Mouse (Mus musculus): ENCODE data around the gene Maml3. TPM values are rescaled to one million over a fixed set of nuclear protein-coding genes. Genes with fewer than 3 reads are reported as not detected.

The Maml3 gene
- polyA plus RNA-seq, 1 experiment from 2014 or later, result 3.6 TPM

- 58% methylated on average over 10 of the region's 10 CpGs for WGBS
- no peak overlapping the region for H3K4me2 ChIP-seq (ENCODE audit: low read depth, low read length)
- no peak overlapping the region for H3K9ac ChIP-seq (ENCODE audit: low read depth, low read length)
- no peaks in the 10 kb centered on the region for H3K27me3 ChIP-seq (replicated peaks; ENCODE audit: control insufficient read depth, insufficient read depth, low read length)
- H3K36me3 ChIP-seq (ENCODE audit: control insufficient read depth, insufficient read depth, low read length), result no peaks in the 10 kb centered on the region
- no peak overlapping the region for H3K27ac ChIP-seq (ENCODE audit: low read length)
- no peak overlapping the region for H3K4me3 ChIP-seq (ENCODE audit: low read length)
- peaks cover 12% of the 10 kb centered on the region for H3K4me1 ChIP-seq (ENCODE audit: control insufficient read depth, insufficient read depth, low read length)
- ATAC-seq, result peak; percentile 67
- no peaks in the 10 kb centered on the region for H3K9me3 ChIP-seq (ENCODE audit: control insufficient read depth, low read length)
These were observed 197.6 kb downstream of the Maml3 start for GRCm38 (mm10) chr3:51907113-51907860.

DNA sequence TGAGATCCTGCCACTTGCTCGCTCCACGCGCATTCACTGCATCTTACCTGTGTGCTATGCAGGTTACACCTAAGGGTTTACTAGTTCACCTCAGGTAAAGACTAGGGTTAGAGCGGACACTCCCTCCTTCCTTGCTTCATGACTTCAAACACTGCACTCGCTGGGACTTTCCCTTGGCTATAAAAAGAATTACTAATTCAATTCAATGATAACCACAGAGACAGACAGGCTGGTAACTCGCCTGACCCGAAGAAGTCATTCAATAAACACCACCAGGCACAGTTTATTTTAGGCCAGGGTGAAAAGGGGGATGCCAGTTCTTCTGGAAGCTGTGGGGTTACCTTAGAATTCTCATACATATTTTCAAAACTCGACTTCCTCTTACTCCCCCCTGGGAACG lies 199.0 kb downstream of the Maml3 start:
- H3K9ac ChIP-seq (ENCODE audit: low read depth, low read length), result no peak overlapping the region
- 52% methylated on average over 9 of the region's 9 CpGs for WGBS
- no peaks in the 10 kb centered on the region for H3K27me3 ChIP-seq (replicated peaks; ENCODE audit: control insufficient read depth, insufficient read depth, low read length)
- no peak overlapping the region for H3K4me2 ChIP-seq (ENCODE audit: low read depth, low read length)
- no peaks in the 10 kb centered on the region for H3K9me3 ChIP-seq (ENCODE audit: control insufficient read depth, low read length)
- peaks cover 15% of the 10 kb centered on the region for H3K4me1 ChIP-seq (ENCODE audit: control insufficient read depth, insufficient read depth, low read length)
- no peak overlapping the region for H3K27ac ChIP-seq (ENCODE audit: low read length)
- H3K36me3 ChIP-seq (ENCODE audit: control insufficient read depth, insufficient read depth, low read length), result no peaks in the 10 kb centered on the region
- no peak for ATAC-seq
- H3K4me3 ChIP-seq (ENCODE audit: low read length), result no peak overlapping the region

DNA sequence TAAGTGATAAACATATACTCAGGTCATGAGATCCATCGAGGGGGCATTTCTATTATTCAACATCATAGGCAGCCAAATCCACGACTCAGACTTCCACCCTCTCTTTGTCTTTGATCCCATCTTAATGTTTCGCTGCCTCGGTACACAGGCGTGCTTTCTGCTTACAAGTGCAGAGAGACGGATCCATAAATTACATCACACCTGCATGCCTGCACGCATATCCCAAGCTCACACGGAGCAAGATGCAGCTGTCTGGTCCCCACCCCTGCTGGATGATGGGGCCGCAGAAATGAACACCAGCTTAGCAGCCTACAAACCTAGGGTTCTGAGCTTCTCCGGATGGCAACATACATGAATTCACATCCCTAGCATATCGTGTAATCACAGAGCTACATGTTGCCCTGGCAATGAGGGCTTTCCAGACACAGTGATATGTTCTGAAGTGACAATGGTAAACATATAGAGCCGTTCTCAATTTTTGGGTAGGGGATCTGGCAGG lies 200.5 kb downstream of the Maml3 start:
- Histone ChIP-seq H3K27me3 (replicated peaks; ENCODE audit: control insufficient read depth, insufficient read depth, low read length) (no peaks in the 10 kb centered on the region), H3K4me2 (ENCODE audit: low read depth, low read length) (no peak overlapping the region), H3K4me3 (ENCODE audit: low read length) (no peak overlapping the region), H3K9me3 (ENCODE audit: control insufficient read depth, low read length) (no peaks in the 10 kb centered on the region), H3K27ac (ENCODE audit: low read length) (no peak overlapping the region), H3K4me1 (ENCODE audit: control insufficient read depth, insufficient read depth, low read length) (peaks cover 16% of the 10 kb centered on the region), H3K9ac (ENCODE audit: low read depth, low read length) (no peak overlapping the region), H3K36me3 (ENCODE audit: control insufficient read depth, insufficient read depth, low read length) (no peaks in the 10 kb centered on the region)
- WGBS, result 58% methylated on average over 12 of the region's 12 CpGs
- ATAC-seq, result no peak

GRCm38 (mm10) chr3:51901151-51901550 lies 203.7 kb downstream of the Maml3 start:
- Histone ChIP-seq H3K4me1 (ENCODE audit: control insufficient read depth, insufficient read depth, low read length) (peaks cover 5% of the 10 kb centered on the region), H3K4me3 (ENCODE audit: low read length) (no peak overlapping the region), H3K36me3 (ENCODE audit: control insufficient read depth, insufficient read depth, low read length) (no peaks in the 10 kb centered on the region), H3K4me2 (ENCODE audit: low read depth, low read length) (no peak overlapping the region), H3K9ac (ENCODE audit: low read depth, low read length) (no peak overlapping the region), H3K27ac (ENCODE audit: low read length) (no peak overlapping the region), H3K27me3 (replicated peaks; ENCODE audit: control insufficient read depth, insufficient read depth, low read length) (no peaks in the 10 kb centered on the region), H3K9me3 (ENCODE audit: control insufficient read depth, low read length) (no peaks in the 10 kb centered on the region)
- 31% methylated on average over 2 of the region's 2 CpGs for WGBS
- ATAC-seq, result no peak

GRCm38 (mm10) chr3:51894514-51894913 lies 210.4 kb downstream of the Maml3 start:
- no peak for ATAC-seq
- 73% methylated on average over 8 of the region's 8 CpGs for WGBS

GRCm38 (mm10) chr3:51891562-51892119 lies 213.2 kb downstream of the Maml3 start:
- WGBS, result 78% methylated on average over 10 of the region's 10 CpGs
- Histone ChIP-seq H3K27me3 (replicated peaks; ENCODE audit: control insufficient read depth, insufficient read depth, low read length) (no peaks in the 10 kb centered on the region), H3K27ac (ENCODE audit: low read length) (no peak overlapping the region), H3K4me2 (ENCODE audit: low read depth, low read length) (no peak overlapping the region), H3K9ac (ENCODE audit: low read depth, low read length) (no peak overlapping the region), H3K4me3 (ENCODE audit: low read length) (no peak overlapping the region), H3K4me1 (ENCODE audit: control insufficient read depth, insufficient read depth, low read length) (peaks cover 19% of the 10 kb centered on the region), H3K36me3 (ENCODE audit: control insufficient read depth, insufficient read depth, low read length) (no peaks in the 10 kb centered on the region), H3K9me3 (ENCODE audit: control insufficient read depth, low read length) (no peaks in the 10 kb centered on the region)
- no peak; the same call in 1 of the 2 replicates for ATAC-seq

More at GRCm38 (mm10) chr3:51894514-51894913, 210.4 kb downstream of the Maml3 start:
- Histone ChIP-seq H3K4me2 (ENCODE audit: low read depth, low read length) (no peak overlapping the region), H3K4me3 (ENCODE audit: low read length) (no peak overlapping the region), H3K4me1 (ENCODE audit: control insufficient read depth, insufficient read depth, low read length) (peaks cover 7% of the 10 kb centered on the region; the same call in 1 of the 2 replicates), H3K9ac (ENCODE audit: low read depth, low read length) (no peak overlapping the region), H3K36me3 (ENCODE audit: control insufficient read depth, insufficient read depth, low read length) (no peaks in the 10 kb centered on the region), H3K27me3 (replicated peaks; ENCODE audit: control insufficient read depth, insufficient read depth, low read length) (no peaks in the 10 kb centered on the region), H3K9me3 (ENCODE audit: control insufficient read depth, low read length) (no peaks in the 10 kb centered on the region), H3K27ac (ENCODE audit: low read length) (no peak overlapping the region)

GRCm38 (mm10) chr3:51890181-51890580 lies 214.7 kb downstream of the Maml3 start:
- ATAC-seq, result 0 out of 2 replicates have a peak, but pooled peaks have one; percentile 27
- WGBS, result 55% methylated on average over 4 of the region's 4 CpGs

GRCm38 (mm10) chr3:51889776-51890175 lies 215.1 kb downstream of the Maml3 start:
- 0 out of 2 replicates have a peak, but pooled peaks have one; percentile 12 for ATAC-seq
- no peaks in the 10 kb centered on the region for H3K9me3 ChIP-seq (ENCODE audit: control insufficient read depth, low read length)
- no peaks in the 10 kb centered on the region for H3K27me3 ChIP-seq (replicated peaks; ENCODE audit: control insufficient read depth, insufficient read depth, low read length)
- no peak overlapping the region for H3K27ac ChIP-seq (ENCODE audit: low read length)
- H3K4me1 ChIP-seq (ENCODE audit: control insufficient read depth, insufficient read depth, low read length), result peaks cover 19% of the 10 kb centered on the region
- no peak overlapping the region for H3K9ac ChIP-seq (ENCODE audit: low read depth, low read length)
- no peaks in the 10 kb centered on the region for H3K36me3 ChIP-seq (ENCODE audit: control insufficient read depth, insufficient read depth, low read length)
- no peak overlapping the region for H3K4me3 ChIP-seq (ENCODE audit: low read length)
- no peak overlapping the region for H3K4me2 ChIP-seq (ENCODE audit: low read depth, low read length)
- WGBS, result 67% methylated on average over 5 of the region's 5 CpGs

More at GRCm38 (mm10) chr3:51890181-51890580, 214.7 kb downstream of the Maml3 start:
- peaks cover 19% of the 10 kb centered on the region for H3K4me1 ChIP-seq (ENCODE audit: control insufficient read depth, insufficient read depth, low read length)
- H3K9ac ChIP-seq (ENCODE audit: low read depth, low read length), result no peak overlapping the region
- H3K27me3 ChIP-seq (replicated peaks; ENCODE audit: control insufficient read depth, insufficient read depth, low read length), result no peaks in the 10 kb centered on the region
- H3K4me3 ChIP-seq (ENCODE audit: low read length), result no peak overlapping the region
- no peak overlapping the region for H3K4me2 ChIP-seq (ENCODE audit: low read depth, low read length)
- no peaks in the 10 kb centered on the region for H3K9me3 ChIP-seq (ENCODE audit: control insufficient read depth, low read length)
- H3K27ac ChIP-seq (ENCODE audit: low read length), result no peak overlapping the region
- no peaks in the 10 kb centered on the region for H3K36me3 ChIP-seq (ENCODE audit: control insufficient read depth, insufficient read depth, low read length)

DNA sequence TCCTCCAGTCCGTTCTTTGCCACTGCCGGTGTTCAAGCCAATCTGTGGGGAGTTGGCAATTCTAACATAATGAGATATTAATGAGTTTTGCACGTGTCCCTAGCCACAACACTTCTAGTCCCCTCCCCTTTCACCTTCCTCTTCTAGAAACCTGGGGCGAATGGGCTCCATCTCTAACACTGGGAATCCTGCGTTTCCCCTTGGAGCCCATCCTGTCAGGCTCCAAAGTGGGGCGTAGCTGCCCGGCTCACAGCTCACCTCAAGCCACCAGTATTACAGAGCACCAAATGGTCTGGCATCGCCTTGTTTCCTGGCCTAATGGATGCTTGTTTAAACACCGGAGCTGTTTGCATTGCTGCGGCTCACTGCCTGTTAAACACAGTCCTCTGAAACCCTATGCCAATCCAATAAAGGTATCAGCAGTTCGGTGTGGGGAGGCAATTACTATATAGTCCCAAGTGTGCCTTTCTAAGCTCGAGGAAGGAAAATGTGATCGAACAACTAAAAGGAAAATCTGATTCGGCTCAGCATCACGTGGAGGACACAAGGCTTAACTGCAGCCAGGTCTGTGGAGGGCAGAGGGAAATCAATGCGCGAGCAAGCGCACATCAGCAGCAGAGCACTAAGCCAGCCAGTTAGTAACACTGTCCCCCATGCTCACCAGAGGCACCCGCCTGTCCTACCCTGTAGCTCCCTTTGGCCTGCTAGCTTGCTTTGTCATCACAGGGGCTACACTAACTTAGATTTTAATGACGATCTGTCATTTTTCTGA lies 216.0 kb downstream of the Maml3 start:
- no peaks in the 10 kb centered on the region for H3K9me3 ChIP-seq (ENCODE audit: control insufficient read depth, low read length)
- peak overlapping the region; percentile 48 for H3K9ac ChIP-seq (ENCODE audit: low read depth, low read length)
- H3K4me2 ChIP-seq (ENCODE audit: low read depth, low read length), result peak overlapping the region; percentile 47
- WGBS, result 17% methylated on average over 20 of the region's 20 CpGs
- 0 out of 2 replicates have a peak overlapping the region, but pooled peaks have one; percentile 9 for H3K4me3 ChIP-seq (ENCODE audit: low read length)
- H3K36me3 ChIP-seq (ENCODE audit: control insufficient read depth, insufficient read depth, low read length), result no peaks in the 10 kb centered on the region
- peaks cover 19% of the 10 kb centered on the region for H3K4me1 ChIP-seq (ENCODE audit: control insufficient read depth, insufficient read depth, low read length)
- H3K27ac ChIP-seq (ENCODE audit: low read length), result 0 out of 2 replicates have a peak overlapping the region, but pooled peaks have one; percentile 7
- peak; percentile 73 for ATAC-seq
- no peaks in the 10 kb centered on the region for H3K27me3 ChIP-seq (replicated peaks; ENCODE audit: control insufficient read depth, insufficient read depth, low read length)

All from intestine, embryonic 16.5 days (tissue).